In the genomic region with DNA sequence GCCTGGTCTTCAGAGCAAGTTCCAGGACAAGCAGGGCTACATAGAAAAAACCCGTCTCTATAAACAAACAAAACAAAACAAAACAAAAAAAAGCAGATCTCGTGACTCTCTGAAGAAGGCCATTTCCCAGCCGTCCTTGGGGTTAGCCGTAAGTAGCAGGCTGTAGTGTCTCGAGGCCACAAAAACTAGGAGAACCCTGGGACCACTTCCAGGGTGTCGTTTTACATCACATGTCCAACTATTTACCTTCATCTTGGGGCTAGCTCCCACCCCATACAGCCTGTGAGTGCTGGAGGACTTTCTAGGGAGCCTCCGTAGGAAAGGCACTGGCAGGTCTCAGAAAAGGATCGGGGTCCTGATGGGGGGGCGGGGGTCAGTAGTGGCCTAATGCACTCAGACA, we compare ENCODE assay signal across 26 mouse cellular contexts. TPM values are rescaled to one million over a fixed set of nuclear protein-coding genes. Genes with fewer than 3 reads are reported as not detected.
DNase-seq lines count a peak whose midpoint lies in the region; ATAC-seq lines count a peak whose summit lies in the region.
"Had no signal": no experiment of that assay in that cellular context is flagged by ENCODE, and none has a peak within 500 bp of the region (broad histone marks: within the 10 kb centered on the region; RNA-seq: fewer than 3 reads in every experiment).

No protein-coding gene starts in this region.

- no peak overlapping the region for H3K4me2 ChIP-seq in lung, embryonic 16.5 days (ENCODE audit: low read depth, low read length)
- H3K4me2 ChIP-seq: limb, embryonic 15.5 days; liver, embryonic 15.5 days; midbrain, embryonic 12.5 days had no signal

- H3K4me1 ChIP-seq in heart, embryonic 10.5 days, result peaks cover 28% of the 10 kb centered on the region
- H3K4me1 ChIP-seq in lung, embryonic 16.5 days (replicated peaks; ENCODE audit: control insufficient read depth, insufficient read depth, low read length), result peaks cover 31% of the 10 kb centered on the region
- H3K4me1 ChIP-seq in hindbrain, embryonic 10.5 days (replicated peaks), result 0 out of 2 replicates have a peak, but pooled peaks cover 7% of the 10 kb centered on the region
- H3K4me1 ChIP-seq: midbrain, embryonic 12.5 days had no signal

- ATAC-seq in lung, embryonic 16.5 days (ENCODE audit: low read depth), result peak; percentile 52
- ATAC-seq: forebrain, postnatal 0 days; hindbrain, postnatal 0 days had no signal

- peak overlapping the region; percentile 49; the same call in 1 of the 2 replicates for H3K27ac ChIP-seq in heart, embryonic 10.5 days
- peak overlapping the region; percentile 82 for H3K27ac ChIP-seq in lung, embryonic 16.5 days (ENCODE audit: low read length)
- no peak overlapping the region for H3K27ac ChIP-seq in hindbrain, embryonic 10.5 days
- H3K27ac ChIP-seq: hindbrain, postnatal 0 days; left cerebral cortex, adult 2 months; limb, embryonic 15.5 days; midbrain, embryonic 12.5 days had no signal

- H3K27me3 ChIP-seq in heart, embryonic 10.5 days (ENCODE audit: insufficient read depth, poor library complexity, severe bottlenecking), result no peaks in the 10 kb centered on the region
- no peaks in the 10 kb centered on the region for H3K27me3 ChIP-seq in lung, embryonic 16.5 days (ENCODE audit: control insufficient read depth, insufficient read depth, low read depth, low read length)
- H3K27me3 ChIP-seq in hindbrain, embryonic 10.5 days (ENCODE audit: insufficient read depth, poor library complexity, severe bottlenecking), result no peaks in the 10 kb centered on the region
- H3K27me3 ChIP-seq: limb, embryonic 15.5 days; liver, embryonic 15.5 days; midbrain, embryonic 12.5 days had no signal

- no peak overlapping the region for H3K9ac ChIP-seq in lung, embryonic 16.5 days (ENCODE audit: low read length)
- H3K9ac ChIP-seq: forebrain, postnatal 0 days; limb, embryonic 15.5 days; liver, embryonic 15.5 days; midbrain, embryonic 12.5 days had no signal

- H3K4me3 ChIP-seq in heart, embryonic 10.5 days, result no peak overlapping the region
- no peak overlapping the region for H3K4me3 ChIP-seq in lung, embryonic 16.5 days (ENCODE audit: low read length)
- no peak overlapping the region for H3K4me3 ChIP-seq in hindbrain, embryonic 10.5 days
- H3K4me3 ChIP-seq: left cerebral cortex, adult 2 months; limb, embryonic 15.5 days; liver, embryonic 15.5 days; midbrain, embryonic 12.5 days had no signal

- no peak for DNase-seq in heart, embryonic 10.5 days (ENCODE audit: low spot score)
- no peak for DNase-seq in heart, postnatal 4 days
- DNase-seq in 416B (ENCODE audit: low read depth) (peak; percentile 29), adipocyte (ENCODE audit: low spot score) (peak; percentile 33)
- DNase-seq in hindbrain, embryonic 10.5 days (ENCODE audit: low spot score), result no peak
- no peak for DNase-seq in kidney, adult 9 months
- DNase-seq: cerebellum, adult 18-20 months; cerebellum, postnatal 36 days; embryo, embryonic 11 days; forebrain, postnatal 0 days; gastrocnemius, postnatal 36 days; kidney, adult 11 months; kidney, postnatal 4 days; thymus, adult 18-20 months had no signal

- WGBS in heart, embryonic 10.5 days, result 55% methylated on average over 9 of the region's 9 CpGs
- WGBS in lung, embryonic 16.5 days, result 24% methylated on average over 9 of the region's 9 CpGs
- WGBS in hindbrain, embryonic 10.5 days, result 57% methylated on average over 9 of the region's 9 CpGs

- H3K36me3 ChIP-seq in heart, embryonic 10.5 days, result no peaks in the 10 kb centered on the region
- no peaks in the 10 kb centered on the region for H3K36me3 ChIP-seq in lung, embryonic 16.5 days (ENCODE audit: control insufficient read depth, insufficient read depth, low read length)
- no peaks in the 10 kb centered on the region for H3K36me3 ChIP-seq in hindbrain, embryonic 10.5 days
- H3K36me3 ChIP-seq: limb, embryonic 15.5 days; liver, embryonic 15.5 days; midbrain, embryonic 12.5 days had no signal

- no peaks in the 10 kb centered on the region for H3K9me3 ChIP-seq in heart, embryonic 10.5 days
- no peaks in the 10 kb centered on the region for H3K9me3 ChIP-seq in lung, embryonic 16.5 days (ENCODE audit: control insufficient read depth, low read length)
- no peaks in the 10 kb centered on the region for H3K9me3 ChIP-seq in hindbrain, embryonic 10.5 days
- H3K9me3 ChIP-seq: limb, embryonic 15.5 days; liver, embryonic 15.5 days; midbrain, embryonic 12.5 days had no signal

RNA-seq across cellular contexts. Expression of a gene that starts 0.9 kb away (rescaled TPM):
- polyA plus RNA-seq in heart, embryonic 10.5 days (2016; fragmentation: Nextera tagmentation; extraction: Ambion mirVana), result 0.12 and 0.30 TPM in 2 replicates
- not detected for total RNA-seq in heart, postnatal 4 days (2021)
- 275 and 324 TPM in 2 replicates for polyA plus RNA-seq in lung, embryonic 16.5 days (2015; fragmentation: Nextera tagmentation; extraction: Ambion mirVana)
- not detected in 2 replicates for polyA plus RNA-seq in hindbrain, embryonic 10.5 days (2016; fragmentation: Nextera tagmentation; extraction: Ambion mirVana)
- total RNA-seq: forebrain, postnatal 0 days; gastrocnemius, postnatal 36 days; hematopoietic stem cell, adult 5-6 weeks; left cerebral cortex, adult 2 months; left cerebral cortex, postnatal 36 days; MEL had no signal
- polyA plus RNA-seq: C2C12; limb, embryonic 15.5 days; liver, embryonic 15.5 days; midbrain, embryonic 12.5 days; neural tube, embryonic 11.5 days; stomach, embryonic 16.5 days had no signal

RNA-seq across cellular contexts. Expression of a gene that starts 41.5 kb away (rescaled TPM):
- 43.5 and 53.9 TPM in 2 replicates for polyA plus RNA-seq in heart, embryonic 10.5 days (2016; fragmentation: Nextera tagmentation; extraction: Ambion mirVana)
- total RNA-seq in heart, postnatal 4 days (2021), result 10 to 100 TPM; 28.1 to 29.1 TPM
- 36.7 and 39.2 TPM in 2 replicates for polyA plus RNA-seq in lung, embryonic 16.5 days (2015; fragmentation: Nextera tagmentation; extraction: Ambion mirVana)
- polyA plus RNA-seq in hindbrain, embryonic 10.5 days (2016; fragmentation: Nextera tagmentation; extraction: Ambion mirVana), result 79.7 and 80.3 TPM in 2 replicates

RNA-seq across cellular contexts. Expression of a gene that starts 43.6 kb away (rescaled TPM):
- polyA plus RNA-seq in heart, embryonic 10.5 days (2016; fragmentation: Nextera tagmentation; extraction: Ambion mirVana), result 17.3 and 24.9 TPM in 2 replicates
- 10 to 100 TPM; 12.7 to 13.0 TPM for total RNA-seq in heart, postnatal 4 days (2021)
- 31.6 and 33.2 TPM in 2 replicates for polyA plus RNA-seq in lung, embryonic 16.5 days (2015; fragmentation: Nextera tagmentation; extraction: Ambion mirVana)
- 25.5 and 27.8 TPM in 2 replicates for polyA plus RNA-seq in hindbrain, embryonic 10.5 days (2016; fragmentation: Nextera tagmentation; extraction: Ambion mirVana)

RNA-seq across cellular contexts. Expression of a gene that starts 51.7 kb away (rescaled TPM):
- 15.7 and 24.9 TPM in 2 replicates for polyA plus RNA-seq in heart, embryonic 10.5 days (2016; fragmentation: Nextera tagmentation; extraction: Ambion mirVana)
- 10 to 100 TPM in 1 of 2 experiments, 1 to 10 TPM in 1; 9.8 to 12.3 TPM for total RNA-seq in heart, postnatal 4 days (2021)
- polyA plus RNA-seq in lung, embryonic 16.5 days (2015; fragmentation: Nextera tagmentation; extraction: Ambion mirVana), result 15.8 and 16.8 TPM in 2 replicates
- 5.7 and 7.0 TPM in 2 replicates for polyA plus RNA-seq in hindbrain, embryonic 10.5 days (2016; fragmentation: Nextera tagmentation; extraction: Ambion mirVana)

Comparison
In these comparisons a context has a peak if more than half of its experiments do, and no peak if none do; other contexts are left out.
1. DNase-seq: peak in 416B (single experiment) and adipocyte (single experiment); none in heart, embryonic 10.5 days (single experiment), heart, postnatal 4 days (single experiment), hindbrain, embryonic 10.5 days (single experiment) and kidney, adult 9 months (single experiment).
2. RNA of a gene that starts 0.9 kb away (polyA plus RNA-seq): 275 to 324 TPM in lung, embryonic 16.5 days; 0.12 to 0.30 TPM in heart, embryonic 10.5 days and not detected in hindbrain, embryonic 10.5 days; every median in the first group is over 100 times any median in the second.